Mouse (Mus musculus) cerebellum, postnatal 36 days (tissue): ENCODE data around the gene Nus1.

ENCODE experiments used
- DNase-seq, 2 experiments: peaks; one replicate each; pipeline ENCODE4 v3.0.0; 2021 to 2022; ENCODE audit warnings: mixed read lengths in 2 of 2

Nus1 gene

DNA sequence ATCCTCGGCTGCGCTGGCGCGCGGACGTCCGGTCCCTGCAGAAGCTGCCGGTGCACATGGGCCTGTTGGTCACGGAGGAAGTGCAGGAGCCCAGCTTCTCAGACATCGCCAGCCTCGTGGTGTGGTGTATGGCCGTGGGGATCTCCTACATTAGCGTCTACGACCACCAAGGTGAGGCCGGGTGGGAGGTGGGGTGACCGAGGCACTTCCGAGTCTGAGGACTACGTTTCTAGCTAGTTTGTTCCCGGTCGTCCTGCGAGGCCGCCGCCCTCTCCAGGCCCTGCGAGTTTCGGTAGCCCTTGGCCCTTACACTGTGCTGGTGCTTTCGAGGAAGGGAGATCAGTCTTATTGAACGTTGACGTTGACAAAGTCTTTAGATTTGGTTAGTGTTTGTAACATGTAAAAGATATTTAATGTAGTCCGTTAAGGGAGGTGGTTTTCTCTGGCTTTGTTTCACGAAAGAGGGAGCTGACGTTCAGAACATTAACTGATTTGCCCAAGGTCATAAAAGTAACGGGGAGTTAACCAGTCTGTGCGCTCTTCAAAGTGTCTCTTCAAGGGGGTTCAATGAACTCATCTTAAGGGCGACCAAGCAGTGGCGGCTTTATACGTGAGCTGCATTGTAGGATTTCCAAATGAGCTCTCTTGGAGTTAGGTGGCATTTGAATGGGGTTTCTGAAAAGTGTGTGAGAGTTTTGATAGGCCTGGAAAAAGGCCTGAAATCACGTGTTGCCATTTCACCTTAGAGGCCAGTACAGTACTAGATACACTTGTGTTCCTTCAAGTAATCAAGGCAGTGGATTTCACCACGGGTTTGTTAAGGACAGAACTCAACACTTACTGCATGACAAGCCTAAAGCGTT is 882 bp downstream of the Nus1 start:
- DNase-seq: no peak

DNA sequence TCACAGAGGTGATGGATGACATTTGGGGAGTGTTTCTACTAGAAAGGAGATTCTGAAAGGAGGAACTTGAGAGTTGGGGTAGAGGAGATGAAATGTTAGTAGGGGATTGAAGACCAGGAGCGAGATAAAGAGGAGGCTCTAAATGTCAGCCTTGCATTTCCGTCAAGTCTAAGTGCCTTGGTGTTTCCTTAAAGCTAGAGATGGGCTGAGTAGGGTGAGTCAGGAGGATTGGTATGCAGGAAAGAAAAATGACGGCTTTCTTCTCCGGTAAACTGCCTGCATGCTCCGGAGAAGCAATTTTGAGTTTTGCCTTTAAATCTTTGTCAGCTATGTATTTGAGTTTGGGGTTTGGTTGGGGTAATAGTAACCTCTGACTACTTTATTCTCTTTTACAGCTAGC is 1.6 kb downstream of the Nus1 start:
- no peak for DNase-seq

DNA sequence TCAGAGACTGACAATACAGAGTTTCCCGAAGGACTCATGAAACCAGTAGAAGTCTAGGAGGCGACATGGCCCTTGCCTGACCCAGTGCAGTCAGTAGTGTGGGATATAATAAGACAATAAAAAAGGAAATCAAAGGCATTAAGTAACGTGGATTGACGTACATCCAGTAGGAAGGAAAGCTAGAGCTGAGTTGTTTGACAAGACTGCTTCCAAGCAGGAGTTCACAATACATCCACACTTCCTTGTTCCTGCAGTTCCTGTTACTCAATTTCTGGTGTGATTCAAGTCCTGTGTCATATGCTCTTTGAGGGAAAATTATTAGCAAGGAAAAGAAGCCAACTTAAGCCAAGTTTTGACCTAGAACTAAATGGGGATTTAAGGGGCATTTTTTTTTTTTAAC is 2.1 kb downstream of the Nus1 start:
- no peak for DNase-seq

DNA sequence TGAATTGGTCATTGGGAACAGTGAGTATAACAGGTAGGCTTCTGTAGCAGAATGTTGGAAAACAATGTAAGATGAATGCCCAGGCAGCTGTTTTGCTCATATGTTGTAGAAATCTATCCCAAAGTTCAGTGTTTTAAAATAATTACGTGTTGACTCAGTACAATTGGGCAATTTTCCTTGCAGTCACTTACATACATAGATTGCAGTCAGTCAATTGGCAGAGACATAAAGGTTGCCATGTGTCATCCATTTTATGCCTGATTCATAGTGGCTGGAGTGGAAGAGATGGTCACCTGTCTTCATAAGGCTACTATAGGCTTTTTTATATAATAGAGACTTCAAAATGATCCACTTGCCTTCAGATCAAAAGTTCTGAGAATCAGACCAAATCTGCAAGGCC is 3.2 kb downstream of the Nus1 start:
- DNase-seq: no peak

DNA sequence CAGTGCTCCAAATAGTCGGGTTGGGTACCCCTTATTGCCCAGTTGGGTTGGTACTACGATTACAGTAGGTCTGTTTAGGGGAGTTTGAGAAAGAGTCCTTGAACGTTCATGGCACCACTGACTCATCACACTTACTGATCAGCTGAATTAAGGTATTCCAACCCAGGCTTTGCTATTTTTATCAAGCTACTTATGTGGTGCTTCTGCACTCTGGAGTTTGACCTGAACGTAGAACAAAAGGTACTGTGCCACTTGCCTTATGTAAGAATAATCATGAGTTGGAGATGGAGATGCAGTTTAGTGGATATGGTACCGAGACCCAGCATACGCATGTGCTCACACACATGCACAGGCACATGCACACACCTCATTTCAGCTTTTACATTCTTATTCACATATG is 4.4 kb downstream of the Nus1 start:
- DNase-seq: no peak

DNA sequence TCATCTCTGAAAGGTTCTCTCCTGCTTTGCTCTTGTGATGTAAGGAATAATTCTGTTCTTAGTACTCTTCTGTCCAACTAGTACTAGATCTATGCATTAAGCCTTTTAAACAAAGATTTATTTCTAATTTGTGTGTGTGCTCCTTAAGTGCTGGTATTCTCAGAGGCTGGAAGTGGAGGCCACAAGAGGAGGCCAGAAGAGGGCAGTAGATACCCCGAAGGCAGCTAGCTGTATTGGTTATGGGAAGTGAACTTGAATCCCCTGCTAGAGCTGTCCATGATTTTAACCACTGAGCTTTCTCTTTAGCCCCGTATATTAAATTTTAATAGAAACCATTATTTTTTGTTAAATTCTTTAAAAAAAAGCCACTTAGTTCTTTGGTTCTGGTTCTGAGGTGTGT is 5.8 kb downstream of the Nus1 start:
- no peak for DNase-seq

DNA sequence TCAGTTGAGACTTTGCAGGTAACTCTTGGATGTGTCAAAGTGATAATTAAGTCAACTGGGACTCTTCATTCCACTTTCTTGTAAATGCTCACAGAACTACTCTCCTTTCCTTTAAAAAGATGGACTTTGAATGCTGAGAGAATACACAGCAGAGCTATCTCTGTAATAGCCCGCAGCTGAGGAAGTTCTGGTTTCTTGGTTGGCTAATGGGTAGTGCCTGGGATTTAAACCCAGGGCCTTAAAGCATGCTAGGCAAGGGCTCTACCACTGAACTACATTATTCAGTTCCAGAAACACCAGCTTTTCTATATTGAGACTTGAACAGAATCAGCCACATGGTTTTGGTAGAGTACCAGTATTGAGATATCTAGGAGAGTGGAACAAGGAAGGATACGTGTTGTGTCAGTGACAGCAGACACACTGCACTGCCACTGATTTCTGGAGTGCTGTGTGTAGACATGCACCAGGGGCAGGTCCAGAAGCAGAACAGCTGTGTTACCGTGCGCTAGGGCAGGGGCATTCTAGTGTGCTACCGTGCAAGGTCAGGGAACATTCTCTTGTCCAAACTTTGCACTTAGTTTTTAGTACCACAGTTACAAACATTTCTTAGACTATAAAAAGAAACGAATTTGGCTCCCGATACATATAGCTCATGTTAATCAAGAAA is 9.1 kb downstream of the Nus1 start:
- DNase-seq: no peak

DNA sequence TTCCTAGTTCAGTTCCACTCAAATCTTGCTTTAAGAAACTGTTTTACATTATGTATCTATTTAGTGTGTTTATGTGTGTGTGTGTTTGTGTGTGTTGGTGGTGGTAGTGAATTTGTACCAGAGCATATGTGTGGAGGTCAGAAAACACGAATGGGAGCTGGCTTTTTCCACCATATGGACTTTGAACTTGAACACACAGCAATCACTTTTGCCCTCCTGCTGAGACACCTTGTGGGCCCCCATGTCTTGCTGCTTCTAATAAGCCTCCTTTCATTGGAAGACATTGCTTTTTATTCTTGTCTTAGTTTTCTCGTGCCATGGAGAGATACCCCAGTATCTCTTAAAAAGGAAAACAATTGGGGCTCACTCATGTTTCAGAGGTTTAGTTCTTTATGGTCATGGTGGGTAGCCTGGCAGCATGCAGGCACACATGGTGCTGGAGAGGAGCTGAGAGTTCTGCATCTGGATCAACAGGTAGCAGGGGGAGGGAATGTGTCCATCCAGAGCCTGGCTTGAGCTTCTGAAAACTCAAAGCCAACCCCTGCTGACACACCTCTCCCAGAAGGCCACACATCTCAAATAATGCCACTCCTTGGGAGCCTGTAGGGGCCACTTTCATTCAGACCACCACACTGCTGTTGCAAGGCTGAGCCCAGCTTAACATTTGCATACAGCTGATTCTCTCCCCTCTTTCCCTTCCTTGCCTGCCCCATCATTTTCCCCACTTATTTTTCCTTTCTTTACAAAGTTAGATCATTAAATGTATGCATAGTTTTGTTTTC is 10.5 kb downstream of the Nus1 start:
- no peak for DNase-seq

DNA sequence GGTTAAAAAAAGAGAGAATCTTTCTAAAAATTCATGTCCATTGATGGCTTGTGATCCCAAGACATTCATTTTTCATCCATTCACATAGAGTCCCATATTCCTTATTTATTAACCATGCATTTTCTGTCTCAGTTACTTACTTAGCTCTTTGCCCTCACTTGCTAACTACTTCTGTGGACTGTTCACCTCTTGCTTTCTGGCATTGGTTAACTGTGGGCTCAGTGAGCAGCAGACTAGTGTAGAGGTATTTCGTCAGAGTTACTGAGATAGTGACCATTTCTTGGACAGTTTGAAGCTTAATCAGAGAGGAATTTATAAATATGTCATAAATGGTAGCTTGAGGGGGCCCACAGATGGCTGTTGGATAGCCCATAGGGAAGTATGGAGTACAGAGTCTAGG is 13.6 kb downstream of the Nus1 start:
- DNase-seq: no peak

DNA sequence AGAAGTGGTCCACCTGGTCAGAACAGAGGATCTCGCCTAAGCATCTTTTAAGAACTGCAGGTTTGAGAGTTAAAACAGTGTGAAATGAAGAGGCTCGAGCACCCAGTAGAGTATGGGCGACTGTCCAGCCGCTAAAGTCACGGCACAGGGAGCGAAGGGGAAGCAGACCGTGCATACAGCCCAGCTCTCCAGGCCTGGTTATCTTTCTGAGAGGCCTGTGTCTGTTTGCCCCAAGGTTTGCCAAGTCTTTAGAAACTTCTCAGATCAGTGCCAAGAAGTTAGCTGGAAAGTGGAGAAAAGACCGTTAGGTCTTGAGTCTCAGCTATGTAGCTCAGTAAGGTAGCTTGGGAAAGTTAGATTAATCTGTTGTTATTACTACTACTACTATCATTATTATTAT is 17.5 kb downstream of the Nus1 start:
- DNase-seq: no peak

DNA sequence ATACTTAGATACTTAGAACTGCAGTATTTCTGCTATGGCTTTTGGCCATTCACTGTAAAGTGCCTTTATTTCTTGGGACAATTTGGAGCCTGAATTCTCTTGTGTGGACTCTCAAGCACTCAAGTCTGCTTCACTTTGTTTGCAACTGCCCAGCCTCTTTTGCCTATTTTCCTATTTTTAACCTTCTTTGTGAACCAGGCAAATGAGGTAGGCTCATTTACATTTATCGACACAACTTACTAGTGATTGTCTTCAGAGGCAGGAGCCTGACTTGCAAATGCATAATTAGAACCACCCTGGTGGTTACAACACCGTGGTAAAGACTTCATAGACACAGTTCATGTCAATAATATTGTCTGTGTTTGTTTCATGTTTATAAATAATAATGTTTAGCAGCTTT is 43.3 kb downstream of the Nus1 start:
- no peak for DNase-seq

DNA sequence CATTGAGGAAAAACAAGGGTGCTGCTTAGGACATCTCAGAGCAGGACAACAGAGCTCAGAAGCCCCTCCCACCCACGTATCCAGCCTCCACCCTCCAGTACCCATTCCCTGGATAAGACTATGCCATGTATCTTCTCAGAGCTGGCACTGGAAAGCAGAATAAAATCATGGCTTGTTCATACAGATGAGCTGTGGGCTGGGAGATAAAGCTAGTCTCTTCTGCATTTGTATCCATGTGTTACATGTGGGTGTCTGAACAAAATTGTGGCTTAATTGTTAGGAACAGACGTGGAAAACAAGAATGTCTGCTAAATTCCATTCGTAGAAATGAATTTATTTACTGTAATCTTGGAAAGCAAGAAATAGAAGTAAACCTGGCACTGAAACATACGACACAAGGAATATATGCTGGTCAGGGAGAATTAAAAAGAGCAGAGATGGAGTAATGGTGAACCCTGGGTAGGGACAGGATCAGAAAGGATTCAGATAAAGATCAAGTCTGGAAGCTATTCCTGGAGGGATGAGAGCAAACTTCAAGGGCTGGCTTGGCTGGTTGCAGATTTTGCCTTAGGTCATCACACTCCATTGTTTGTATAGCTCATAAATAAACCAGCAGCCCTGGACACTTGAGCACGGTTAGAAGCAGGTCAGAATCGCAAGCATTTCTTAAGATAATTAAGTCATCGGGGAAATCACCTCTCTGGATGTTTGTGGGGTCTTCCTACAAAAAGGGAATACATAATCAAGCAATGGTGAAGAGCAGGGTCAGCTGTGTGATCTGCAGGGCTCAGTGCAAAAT is 46.8 kb downstream of the Nus1 start:
- no peak for DNase-seq

DNA sequence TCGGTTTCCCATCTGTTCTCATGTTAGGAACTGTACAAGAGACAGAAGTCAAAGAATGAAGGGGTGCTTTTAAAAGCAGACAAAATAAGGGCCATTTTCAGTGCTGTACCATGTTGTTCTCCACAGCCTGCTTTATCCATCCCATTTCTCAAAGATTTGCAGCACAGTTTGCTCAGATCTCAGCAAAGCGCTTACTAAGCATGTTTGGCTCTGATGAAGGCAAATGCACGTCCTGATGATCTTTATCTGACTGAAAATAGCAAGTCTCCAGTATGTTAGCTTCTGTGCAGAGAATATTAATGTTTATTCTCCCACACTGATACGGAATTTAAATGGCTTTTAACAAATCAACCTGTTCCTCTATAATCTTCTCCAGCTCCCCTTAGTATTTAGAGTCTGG is 54.2 kb downstream of the Nus1 start:
- no peak for DNase-seq
